Mouse (Mus musculus) spleen, embryonic (tissue): ENCODE data around the gene Ccdc78.

Source experiments
- CTCF ChIA-PET: fragments of 350-600 bp; sonication (Branson Sonifier 250); formaldehyde crosslinking; loops from one replicate; lab custom pipeline; 2022; lab: Charles Lee

The Ccdc78 gene

GRCm38 (mm10) chr17:25809606-25810340 is 23.4 kb downstream of the Ccdc78 start:
- CTCF ChIA-PET: no interaction called here

- CTCF ChIA-PET: no interaction called here
Measured at GRCm38 (mm10) chr17:25810890-25811289, 24.5 kb downstream of the Ccdc78 start.

GRCm38 (mm10) chr17:25813471-25813870 is 27.1 kb downstream of the Ccdc78 start:
- CTCF ChIA-PET: no interaction called here

GRCm38 (mm10) chr17:25817662-25818061 is 31.3 kb downstream of the Ccdc78 start:
- CTCF ChIA-PET: no interaction called here

- CTCF ChIA-PET: no interaction called here
Measured at GRCm38 (mm10) chr17:25818851-25819780, 32.7 kb downstream of the Ccdc78 start.

- CTCF ChIA-PET: interaction anchor here (0.6 kb wide), 1 partner anchor 20 kb away, joined by 17 read pairs; no protein-coding TSS in a partner anchor
Measured at GRCm38 (mm10) chr17:25823452-25823851, 37.1 kb downstream of the Ccdc78 start, which contains the start of gene Wdr24. Wdr24 (plus strand) TSS chr17:25823627.

GRCm38 (mm10) chr17:25824362-25825142 is 38.2 kb downstream of the Ccdc78 start:
- CTCF ChIA-PET: no interaction called here

GRCm38 (mm10) chr17:25825311-25825710 is 38.9 kb downstream of the Ccdc78 start:
- CTCF ChIA-PET: no interaction called here

- CTCF ChIA-PET: no interaction called here
Measured at GRCm38 (mm10) chr17:25825984-25826570, 39.7 kb downstream of the Ccdc78 start.

- CTCF ChIA-PET: no interaction called here
Measured at GRCm38 (mm10) chr17:25827011-25827410, 40.6 kb downstream of the Ccdc78 start.

- CTCF ChIA-PET: interaction anchor here (0.7 kb wide), 1 partner anchor 20 kb away, joined by 3 read pairs; no protein-coding TSS in a partner anchor
Measured at GRCm38 (mm10) chr17:25827546-25828222, 41.3 kb downstream of the Ccdc78 start.

GRCm38 (mm10) chr17:25828223-25828594 is 41.8 kb downstream of the Ccdc78 start:
- CTCF ChIA-PET: interaction anchor here (0.7 kb wide), 1 partner anchor 21 kb away, joined by 3 read pairs; no protein-coding TSS in a partner anchor

GRCm38 (mm10) chr17:25828712-25829557 is 42.6 kb downstream of the Ccdc78 start, which contains the start of gene Jmjd8:
Jmjd8 (plus strand) TSS chr17:25828867.
- CTCF ChIA-PET: interaction anchor here (0.7 kb wide), 1 partner anchor 21 kb away, joined by 3 read pairs; no protein-coding TSS in a partner anchor

GRCm38 (mm10) chr17:25829558-25830017 is 43.2 kb downstream of the Ccdc78 start:
- CTCF ChIA-PET: no interaction called here

- CTCF ChIA-PET: no interaction called here
Measured at GRCm38 (mm10) chr17:25830200-25830753, 43.9 kb downstream of the Ccdc78 start.

GRCm38 (mm10) chr17:25830806-25831431 is 44.5 kb downstream of the Ccdc78 start:
- CTCF ChIA-PET: interaction anchor here (0.7 kb wide), 1 partner anchor 210 kb away, joined by 5 read pairs; no protein-coding TSS in a partner anchor

GRCm38 (mm10) chr17:25831451-25832281 is 45.3 kb downstream of the Ccdc78 start:
- CTCF ChIA-PET: no interaction called here
